Mouse (Mus musculus): ENCODE results near the gene Vil1. TPM values are rescaled to one million over a fixed set of nuclear protein-coding genes. Genes with fewer than 3 reads are reported as not detected.

The Vil1 gene
- polyA plus RNA-seq (2015; fragmentation: Nextera tagmentation; extraction: Ambion mirVana) = 0.26 and 0.38 TPM in 2 replicates

DNA sequence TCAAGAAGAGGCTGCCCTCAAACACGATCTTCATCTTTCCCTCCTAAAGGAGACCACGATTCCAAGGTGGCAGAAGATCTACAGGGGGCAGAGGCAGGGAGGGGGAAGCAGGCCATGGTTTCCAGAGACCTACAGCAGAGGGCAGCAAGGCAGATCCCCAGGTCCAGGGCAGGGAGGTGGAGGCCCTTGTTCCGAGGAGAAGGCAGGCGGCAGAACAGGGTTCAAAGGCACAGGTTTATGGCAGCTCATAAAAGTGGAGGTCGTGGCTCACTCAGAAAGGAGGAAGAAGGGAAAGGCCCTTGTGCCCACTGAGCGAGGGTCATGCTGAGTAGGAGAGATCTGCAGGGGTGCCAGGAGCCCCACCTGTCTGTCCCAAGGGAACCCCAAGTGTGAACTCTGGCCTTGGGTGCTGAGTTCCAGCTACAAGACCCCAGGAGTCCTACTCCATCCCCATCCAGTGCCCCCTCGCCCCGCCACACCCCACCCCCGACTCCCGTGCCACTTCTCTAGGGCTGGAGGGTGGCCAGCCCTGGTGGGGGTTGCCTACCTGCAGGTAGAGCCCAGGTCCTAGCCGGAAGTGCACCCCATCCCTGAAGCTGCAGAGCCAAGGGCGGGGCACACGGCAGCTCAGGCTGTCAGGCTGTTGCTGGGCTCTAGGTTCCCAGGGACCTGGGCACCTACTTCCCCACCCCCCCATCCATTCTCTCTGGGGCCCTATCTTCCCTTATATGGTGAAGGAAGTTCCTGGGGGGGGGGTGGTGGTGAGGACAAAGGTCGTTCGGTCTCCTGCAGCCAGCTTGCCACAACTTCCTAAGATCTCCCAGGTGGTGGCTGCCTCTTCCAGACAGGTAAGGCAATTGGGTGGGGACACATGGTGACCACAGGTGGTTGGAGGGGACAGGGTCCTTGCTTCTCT is at the start of gene Vil1:
Gene Vil1 (plus strand): TSS at position 788 of the 916 bp plus-strand sequence.
- Histone ChIP-seq H3K9ac (no peak within 1 kb of the TSS), H3K27ac (no peak within 1 kb of the TSS), H3K36me3 (no peaks in the 10 kb centered on the region), H3K9me3 (replicated peaks) (no peaks in the 10 kb centered on the region), H3K4me2 (no peak within 1 kb of the TSS), H3K4me3 (no peak within 1 kb of the TSS), H3K27me3 (no peaks in the 10 kb centered on the region), H3K4me1 (replicated peaks) (no peaks in the 10 kb centered on the region)
- 48% methylated on average over 15 of the region's 15 CpGs for WGBS
- no peak for ATAC-seq (replicated peaks; ENCODE audit: insufficient number of reproducible peaks, insufficient read depth, low FRiP score, low read depth)

DNA sequence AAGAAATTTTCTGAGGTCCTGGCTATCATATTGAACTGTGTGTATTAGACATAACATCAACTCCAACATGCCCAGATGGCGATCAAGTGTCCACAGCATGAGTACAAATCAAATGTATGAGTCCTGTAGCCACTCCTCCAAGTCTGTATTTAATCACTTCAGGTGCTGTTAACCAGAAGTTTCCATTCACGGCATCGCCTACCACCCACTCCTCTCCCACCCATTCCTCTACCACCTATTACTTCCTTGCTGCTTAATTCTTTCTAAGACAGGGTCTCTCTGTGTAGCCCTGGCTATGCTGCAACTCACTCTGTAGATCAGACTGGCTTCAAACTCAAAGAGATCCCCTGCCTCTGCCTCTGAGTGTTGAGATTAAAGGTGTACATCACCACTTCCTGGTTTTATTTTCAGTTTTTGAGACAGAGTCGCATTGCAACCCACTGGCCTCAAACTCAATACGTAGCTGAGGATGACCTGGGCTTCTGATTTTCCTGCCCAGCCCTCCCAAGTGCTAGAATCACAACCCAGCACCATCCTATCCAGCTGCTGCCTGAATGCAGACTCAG is 49.1 kb upstream of the Vil1 start:
- 77% methylated on average over 5 of the region's 5 CpGs for WGBS
- H3K36me3 ChIP-seq = no peaks in the 10 kb centered on the region
- ATAC-seq (replicated peaks; ENCODE audit: insufficient number of reproducible peaks, insufficient read depth, low FRiP score, low read depth) = no peak

DNA sequence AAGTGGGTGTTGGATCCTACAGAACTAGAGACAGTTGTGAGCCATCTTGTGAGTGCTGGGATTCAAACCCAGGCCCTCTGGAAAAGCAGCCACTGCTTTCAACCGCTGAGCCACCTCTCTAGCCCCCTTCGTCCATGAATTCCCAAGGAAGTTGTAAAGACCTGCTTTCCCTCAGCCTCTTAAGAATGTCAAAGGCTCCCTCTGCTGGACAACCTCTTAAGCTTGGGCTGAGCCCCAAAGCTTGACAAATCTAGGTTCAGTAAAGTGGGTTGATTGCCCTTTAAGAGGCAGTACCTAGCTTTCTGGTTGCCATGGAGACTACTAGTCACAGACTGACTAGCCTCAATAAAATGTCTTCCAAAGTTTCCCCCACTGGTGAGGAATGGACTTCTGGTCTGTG is 47.4 kb upstream of the Vil1 start, which contains the start of gene Catip:
Gene Catip (plus strand): TSS at position 297 of the 400 bp plus-strand sequence.
- 3% methylated on average over 2 of the region's 2 CpGs for WGBS
- Histone ChIP-seq H3K4me2 (no peak within 1 kb of the TSS), H3K4me1 (replicated peaks) (no peaks in the 10 kb centered on the region), H3K36me3 (no peaks in the 10 kb centered on the region), H3K9me3 (replicated peaks) (no peaks in the 10 kb centered on the region), H3K9ac (no peak within 1 kb of the TSS), H3K27ac (no peak within 1 kb of the TSS), H3K27me3 (no peaks in the 10 kb centered on the region), H3K4me3 (no peak within 1 kb of the TSS)
- 0 out of 2 replicates have a peak, but pooled peaks have one; percentile 41 for ATAC-seq (replicated peaks; ENCODE audit: insufficient number of reproducible peaks, insufficient read depth, low FRiP score, low read depth)

More for the DNA sequence above, 49.1 kb upstream of the Vil1 start:
- H3K9ac ChIP-seq = no peak overlapping the region
- H3K4me3 ChIP-seq = no peak overlapping the region
- no peaks in the 10 kb centered on the region for H3K27me3 ChIP-seq
- H3K4me1 ChIP-seq (replicated peaks) = no peaks in the 10 kb centered on the region
- no peak overlapping the region for H3K27ac ChIP-seq
- no peak overlapping the region for H3K4me2 ChIP-seq
- H3K9me3 ChIP-seq (replicated peaks) = no peaks in the 10 kb centered on the region

DNA sequence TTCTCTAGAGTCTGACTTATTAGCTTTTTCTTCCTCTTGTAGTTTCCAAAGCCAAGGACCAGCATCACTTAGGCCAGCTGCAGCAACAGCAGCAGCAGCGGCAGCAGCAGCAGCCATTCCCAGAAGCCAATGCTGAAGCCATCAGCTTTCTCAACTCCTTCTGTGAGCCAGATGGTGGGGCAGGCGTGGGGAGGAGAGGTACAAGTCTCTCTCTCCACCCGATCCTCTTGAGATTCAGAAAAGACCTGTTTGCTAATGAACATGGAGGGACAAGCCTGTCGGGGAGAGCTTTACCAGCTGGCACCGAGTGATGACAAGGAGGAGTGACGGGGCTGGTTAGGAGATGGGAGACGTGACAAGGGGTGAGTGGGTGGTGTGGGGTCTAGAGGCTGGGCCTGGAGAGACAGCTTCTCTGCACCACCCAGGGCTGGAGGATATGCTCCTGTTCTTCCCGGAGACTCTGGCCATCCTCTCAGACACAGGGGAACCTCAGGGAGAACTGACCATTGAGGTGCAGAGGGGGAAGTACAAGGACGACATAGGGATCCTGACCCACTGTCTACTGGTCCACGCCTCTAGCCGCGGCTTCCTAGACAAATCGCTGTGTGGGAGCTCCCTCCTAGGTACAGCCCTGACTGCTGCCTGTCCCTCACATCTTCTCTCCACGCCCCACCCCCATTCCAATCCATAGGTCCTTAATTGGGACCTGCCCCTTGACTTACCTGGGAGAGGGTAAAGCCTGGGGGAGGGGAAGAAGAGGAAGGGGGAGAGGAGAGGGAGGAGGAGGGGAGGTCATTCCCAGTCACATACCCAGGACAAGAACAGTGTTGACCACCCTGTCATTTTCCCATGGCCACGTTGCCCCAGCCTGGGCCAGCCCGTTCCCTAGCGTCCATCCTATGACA is 46.6 kb upstream of the Vil1 start:
- Histone ChIP-seq H3K27me3 (no peaks in the 10 kb centered on the region), H3K9me3 (replicated peaks) (no peaks in the 10 kb centered on the region), H3K4me2 (no peak overlapping the region), H3K36me3 (no peaks in the 10 kb centered on the region), H3K9ac (no peak overlapping the region), H3K27ac (no peak overlapping the region), H3K4me1 (replicated peaks) (no peaks in the 10 kb centered on the region; the same call in 1 of the 2 replicates), H3K4me3 (no peak overlapping the region)
- 56% methylated on average over 17 of the region's 17 CpGs for WGBS
- ATAC-seq (replicated peaks; ENCODE audit: insufficient number of reproducible peaks, insufficient read depth, low FRiP score, low read depth) = no peak

DNA sequence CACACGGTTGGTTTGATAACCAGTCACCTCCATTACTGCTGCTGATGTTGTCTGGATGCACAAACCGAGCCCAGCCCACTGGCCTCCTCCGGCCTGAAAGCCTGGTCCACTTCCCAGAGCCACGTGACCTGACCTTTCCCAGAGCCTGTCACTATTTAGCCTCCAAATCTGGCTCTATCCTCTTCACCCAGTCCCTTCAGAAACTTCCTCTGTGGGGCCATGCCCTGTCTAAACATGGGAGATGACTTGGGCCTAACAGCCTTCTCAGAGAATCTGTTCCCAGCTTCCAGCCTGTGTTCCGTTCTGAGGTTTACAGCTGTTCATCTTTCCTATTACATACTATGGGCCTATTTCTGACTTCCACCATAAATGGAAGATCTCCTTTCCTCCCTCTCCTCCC is 45.7 kb upstream of the Vil1 start:
- Histone ChIP-seq H3K27me3 (no peaks in the 10 kb centered on the region), H3K36me3 (no peaks in the 10 kb centered on the region), H3K27ac (peak overlapping the region; percentile 0; the same call in 1 of the 2 replicates), H3K9ac (no peak overlapping the region), H3K4me1 (replicated peaks) (peaks cover 9% of the 10 kb centered on the region), H3K9me3 (replicated peaks) (no peaks in the 10 kb centered on the region), H3K4me3 (no peak overlapping the region), H3K4me2 (no peak overlapping the region)
- WGBS = 57% methylated on average over 5 of the region's 5 CpGs
- no peak for ATAC-seq (replicated peaks; ENCODE audit: insufficient number of reproducible peaks, insufficient read depth, low FRiP score, low read depth)

DNA sequence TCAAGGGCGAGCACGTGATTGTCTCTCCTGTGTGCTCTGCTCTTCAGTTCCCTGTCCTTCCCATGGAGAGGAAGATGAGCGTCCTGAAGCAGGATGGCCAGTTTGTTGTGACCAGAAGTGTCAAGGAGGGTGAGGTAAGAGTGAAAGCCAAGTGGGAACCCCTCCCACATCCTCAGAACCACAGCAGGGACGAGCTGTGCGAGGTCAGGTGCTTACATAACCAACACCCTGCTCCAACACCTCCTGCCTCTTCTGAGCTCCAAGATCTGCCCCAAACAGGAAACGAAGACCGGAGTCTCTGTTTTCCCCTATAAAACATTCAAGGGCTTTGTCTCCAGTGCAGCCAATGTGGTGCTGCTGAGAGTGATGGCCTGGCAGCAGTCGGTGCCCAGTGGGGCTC is 44.9 kb upstream of the Vil1 start:
- Histone ChIP-seq H3K27ac (no peak overlapping the region), H3K27me3 (no peaks in the 10 kb centered on the region), H3K4me3 (no peak overlapping the region), H3K4me2 (no peak overlapping the region), H3K9me3 (replicated peaks) (no peaks in the 10 kb centered on the region), H3K9ac (no peak overlapping the region), H3K36me3 (no peaks in the 10 kb centered on the region), H3K4me1 (replicated peaks) (peaks cover 10% of the 10 kb centered on the region)
- WGBS = 57% methylated on average over 8 of the region's 8 CpGs
- ATAC-seq (replicated peaks; ENCODE audit: insufficient number of reproducible peaks, insufficient read depth, low FRiP score, low read depth) = no peak

DNA sequence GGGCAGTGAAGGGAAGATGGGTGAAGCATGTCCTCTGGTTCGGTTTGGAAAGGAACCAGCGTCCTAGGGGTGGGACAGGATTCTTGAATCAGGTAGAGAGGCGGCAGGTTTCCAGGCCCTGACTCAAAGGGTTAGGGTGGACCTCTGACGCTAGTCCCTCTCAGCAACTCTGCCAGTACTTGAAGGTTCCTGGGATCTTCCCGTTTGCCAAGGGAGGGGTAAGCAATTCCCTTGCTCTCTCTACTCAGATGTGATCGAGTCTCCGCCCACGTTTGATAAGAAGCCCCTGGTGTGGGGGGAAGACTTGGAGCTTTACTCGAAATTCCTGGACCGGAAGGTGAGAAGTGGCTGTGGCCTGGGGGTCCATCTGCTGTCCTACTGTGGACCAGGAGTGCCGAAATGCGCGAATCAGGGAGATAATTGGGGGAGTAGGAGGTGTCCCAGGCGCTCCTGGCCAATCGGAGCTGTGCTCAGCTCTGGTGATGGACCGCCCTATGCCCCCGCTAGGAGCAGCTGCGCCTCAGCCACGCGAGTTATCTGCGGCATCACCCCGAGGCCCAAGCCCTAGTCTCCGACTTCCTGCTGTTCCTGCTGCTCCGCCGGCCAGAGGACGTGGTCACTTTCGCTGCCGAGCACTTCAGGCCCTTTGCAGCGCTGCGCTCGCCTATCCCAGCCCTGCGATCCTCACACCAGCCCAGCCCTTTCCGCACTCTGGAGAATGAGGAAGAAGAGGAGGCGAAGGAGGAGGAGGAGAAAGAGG is 41.1 kb upstream of the Vil1 start:
- Histone ChIP-seq H3K9ac (peak overlapping the region; percentile 35), H3K4me3 (peak overlapping the region; percentile 42), H3K4me1 (replicated peaks) (peaks cover 10% of the 10 kb centered on the region), H3K9me3 (replicated peaks) (no peaks in the 10 kb centered on the region), H3K4me2 (peak overlapping the region; percentile 69), H3K27ac (no peak overlapping the region), H3K36me3 (no peaks in the 10 kb centered on the region), H3K27me3 (no peaks in the 10 kb centered on the region)
- WGBS = 7% methylated on average over 34 of the region's 34 CpGs
- ATAC-seq (replicated peaks; ENCODE audit: insufficient number of reproducible peaks, insufficient read depth, low FRiP score, low read depth) = peak; percentile 54

DNA sequence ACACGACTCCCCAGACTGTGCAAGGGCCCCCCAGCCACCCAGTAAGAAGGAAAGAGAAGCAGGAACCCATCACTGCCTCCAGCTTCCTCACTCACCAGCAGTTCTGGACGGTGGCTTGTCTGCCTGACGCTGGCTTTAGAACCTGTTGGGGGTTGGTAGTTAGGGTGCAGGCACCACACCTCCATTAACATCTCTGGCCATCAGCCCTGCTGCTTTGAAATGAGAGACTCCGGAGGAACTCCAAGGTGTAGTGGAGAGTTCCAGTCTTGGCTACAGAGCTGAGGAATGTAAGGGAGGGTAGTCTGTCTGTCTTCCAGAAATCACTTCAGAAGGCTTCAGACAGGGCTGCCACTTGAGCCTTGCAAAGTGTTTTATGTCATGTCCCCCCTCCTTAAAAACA is 39.1 kb upstream of the Vil1 start:
- no peak for ATAC-seq (replicated peaks; ENCODE audit: insufficient number of reproducible peaks, insufficient read depth, low FRiP score, low read depth)
- no peak overlapping the region for H3K4me3 ChIP-seq
- H3K27ac ChIP-seq = no peak overlapping the region
- 45% methylated on average over 4 of the region's 4 CpGs for WGBS
- H3K4me1 ChIP-seq (replicated peaks) = peaks cover 13% of the 10 kb centered on the region
- H3K27me3 ChIP-seq = no peaks in the 10 kb centered on the region
- no peaks in the 10 kb centered on the region for H3K36me3 ChIP-seq
- no peaks in the 10 kb centered on the region for H3K9me3 ChIP-seq (replicated peaks)
- no peak overlapping the region for H3K4me2 ChIP-seq
- H3K9ac ChIP-seq = no peak overlapping the region; the same call in 1 of the 2 replicates

DNA sequence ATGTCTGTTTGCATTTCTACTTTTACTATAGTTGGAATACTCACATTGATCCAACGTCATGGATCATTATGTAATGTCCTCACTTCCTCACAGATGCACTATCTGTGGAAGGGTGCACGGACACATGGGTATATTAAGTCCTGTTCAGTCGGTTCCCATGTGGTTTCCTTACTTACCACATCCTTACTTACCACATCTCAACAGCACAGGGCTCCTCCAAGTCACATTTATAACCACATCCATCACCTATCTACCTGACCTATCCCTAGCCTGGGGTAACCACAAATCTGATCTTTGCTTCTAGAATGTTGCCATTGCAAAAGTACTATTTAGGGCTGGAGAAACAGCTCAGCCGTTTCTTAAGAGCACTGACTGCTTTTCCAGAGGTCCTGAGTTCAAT is 35.8 kb upstream of the Vil1 start:
- no peak for ATAC-seq (replicated peaks; ENCODE audit: insufficient number of reproducible peaks, insufficient read depth, low FRiP score, low read depth)
- Histone ChIP-seq H3K4me1 (replicated peaks) (peaks cover 13% of the 10 kb centered on the region; the same call in 1 of the 2 replicates), H3K9ac (no peak overlapping the region), H3K4me3 (no peak overlapping the region), H3K9me3 (replicated peaks) (no peaks in the 10 kb centered on the region), H3K27me3 (no peaks in the 10 kb centered on the region), H3K4me2 (no peak overlapping the region), H3K36me3 (no peaks in the 10 kb centered on the region), H3K27ac (no peak overlapping the region)
- 66% methylated on average over 4 of the region's 4 CpGs for WGBS

DNA sequence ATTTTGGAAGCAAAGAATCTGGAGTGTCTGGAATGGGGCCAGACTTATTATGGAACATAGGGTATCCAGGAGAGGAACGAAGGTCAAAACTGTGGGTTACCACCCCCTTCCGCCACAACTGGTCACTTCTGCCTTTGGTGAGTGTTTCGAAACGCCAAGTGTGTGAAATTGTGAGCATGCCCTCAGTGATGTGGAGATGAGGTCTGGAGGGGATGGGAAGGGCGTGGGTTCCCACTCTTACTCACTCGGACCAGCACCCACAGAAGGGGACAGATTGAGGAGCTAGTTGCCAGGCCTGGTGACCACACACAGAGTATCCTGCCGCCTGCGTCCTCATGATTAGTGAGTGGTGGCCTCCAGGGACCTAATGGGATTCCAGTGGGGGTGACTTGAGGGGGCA is 34.2 kb upstream of the Vil1 start, which contains the start of gene Slc11a1:
Gene Slc11a1 (plus strand): TSS at position 216 of the 400 bp plus-strand sequence.
- Histone ChIP-seq H3K9me3 (replicated peaks) (no peaks in the 10 kb centered on the region), H3K27ac (peak within 1 kb of the TSS; percentile 2; the same call in 1 of the 2 replicates), H3K36me3 (no peaks in the 10 kb centered on the region), H3K9ac (no peak within 1 kb of the TSS), H3K4me2 (no peak within 1 kb of the TSS), H3K27me3 (no peaks in the 10 kb centered on the region), H3K4me1 (replicated peaks) (0 out of 2 replicates have a peak, but pooled peaks cover 11% of the 10 kb centered on the region), H3K4me3 (no peak within 1 kb of the TSS)
- no peak for ATAC-seq (replicated peaks; ENCODE audit: insufficient number of reproducible peaks, insufficient read depth, low FRiP score, low read depth)
- 68% methylated on average over 8 of the region's 8 CpGs for WGBS

Measured in heart, embryonic 15.5 days (tissue).